Mouse (Mus musculus) gastrocnemius, adult 8-10 months (tissue): ENCODE data around the gene Baiap2l1. TPM values are rescaled to one million over a fixed set of nuclear protein-coding genes. Genes with fewer than 3 reads are reported as not detected.
"Not testable (repeated sequence)": the region's sequence is repeated elsewhere in the genome, so short reads cannot be mapped to it uniquely, and the experiment has no call there.

Source experiments
- DNase-seq, 2 experiments: peaks; one replicate each; pipeline ENCODE4 v3.0.0; 2022; ENCODE audit warnings: low spot score in 2 of 2
- total RNA-seq, 4 experiments: library from RNA; stranded (reverse); gene quantifications; 2 replicates each; pipeline ENCODE4 v1.2.4; 2022

Baiap2l1 gene
- under 1 TPM; 0.27 to 0.48 (median 0.37) TPM for total RNA-seq

DNA sequence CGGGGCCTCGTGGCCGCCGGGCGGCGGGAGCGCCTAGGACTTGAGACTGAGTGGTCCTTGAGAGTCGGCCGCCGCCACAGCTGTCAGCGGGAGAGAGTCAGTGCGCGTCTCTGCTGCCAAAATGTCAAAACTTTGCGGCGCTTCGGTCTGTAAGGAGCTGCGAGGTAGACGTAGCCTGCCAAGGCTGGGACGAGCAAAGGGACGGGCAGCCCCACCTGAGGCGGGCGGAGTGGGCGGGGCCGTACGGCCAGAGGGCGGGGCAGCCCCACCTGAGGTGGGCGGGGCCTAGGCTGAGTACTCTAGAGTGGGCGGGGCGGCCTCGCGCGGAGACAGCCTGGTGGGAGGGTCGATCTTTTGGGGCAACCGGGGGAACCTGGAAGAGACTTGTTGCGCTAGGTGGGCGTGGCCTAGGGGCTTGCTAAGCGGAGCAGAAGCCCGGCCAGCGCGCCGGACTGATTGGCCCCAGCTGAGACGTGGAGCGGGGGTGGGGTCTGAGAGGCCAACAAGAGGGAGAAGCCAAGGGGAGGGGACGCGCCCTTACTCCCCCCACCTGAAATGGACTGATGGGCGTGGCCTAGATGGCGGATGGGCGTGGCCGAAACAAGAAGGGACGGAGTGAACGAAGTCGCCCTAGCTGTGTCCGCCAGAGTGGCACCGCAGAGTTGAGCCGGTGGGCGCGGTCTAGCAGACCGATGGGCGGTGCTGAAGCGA, at the start of gene Baiap2l1:
Gene Baiap2l1, minus strand, starts transcription at position 232 of the 711 bp plus-strand sequence.
- peak; percentile 65 to 80 for DNase-seq

DNA sequence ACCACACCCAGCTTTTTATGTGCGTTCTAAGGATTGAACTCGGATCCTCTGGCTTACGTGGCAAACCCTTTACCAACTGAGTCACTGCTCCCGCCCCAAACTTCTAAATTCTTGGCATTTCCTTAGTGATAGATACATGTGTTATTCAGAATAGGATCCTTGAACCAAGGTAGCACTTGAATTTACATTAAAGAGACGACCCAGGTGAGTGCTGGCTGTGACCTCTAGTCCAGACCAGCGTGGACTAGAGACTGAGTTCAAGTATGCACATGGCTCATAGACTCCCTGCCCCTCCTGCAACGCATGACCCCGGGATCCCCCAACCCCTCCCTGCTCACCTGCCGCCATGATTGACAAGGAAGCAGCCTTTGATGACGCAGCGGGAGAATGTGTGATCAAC, 48.3 kb upstream of the Baiap2l1 start:
- DNase-seq: no peak

DNA sequence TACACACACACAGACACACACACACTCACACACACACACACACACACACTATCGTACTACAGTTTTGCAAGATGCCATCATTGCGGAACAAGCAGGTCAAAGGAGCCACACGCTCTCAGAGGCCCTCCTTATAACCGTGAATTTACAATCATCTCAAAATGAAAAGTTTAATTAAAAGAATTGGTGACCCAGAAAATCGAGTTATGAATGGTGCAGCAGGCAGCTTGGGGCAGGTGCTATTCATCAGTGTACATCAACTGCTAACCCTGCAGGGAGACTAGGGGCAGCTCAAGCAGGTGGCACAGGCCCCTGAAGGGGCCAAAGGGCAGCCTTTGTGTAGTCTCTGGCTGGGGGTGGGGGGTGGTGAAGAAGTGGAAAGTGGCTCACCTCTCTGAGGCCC, 42.9 kb upstream of the Baiap2l1 start:
- no peak for DNase-seq

DNA sequence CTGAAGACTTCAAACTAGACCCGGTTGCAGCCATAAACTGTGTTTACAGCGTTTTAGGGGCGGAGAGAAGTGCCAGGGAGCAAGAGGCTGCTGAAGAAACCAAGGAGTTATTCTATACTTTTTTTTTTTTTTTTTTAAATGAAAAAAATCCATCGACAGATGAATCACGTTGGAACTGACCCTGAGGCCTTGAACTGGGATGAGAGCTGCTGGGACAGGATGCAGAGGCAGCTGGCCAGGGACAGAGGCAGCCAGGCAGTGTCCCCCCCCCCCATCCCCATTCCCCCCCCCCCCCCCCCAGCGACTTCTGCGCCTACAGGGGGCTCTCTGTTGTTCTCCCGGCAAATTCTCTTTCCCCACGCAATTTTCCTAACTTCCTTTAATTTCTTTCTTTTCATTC, 39.7 kb upstream of the Baiap2l1 start:
- no peak for DNase-seq

DNA sequence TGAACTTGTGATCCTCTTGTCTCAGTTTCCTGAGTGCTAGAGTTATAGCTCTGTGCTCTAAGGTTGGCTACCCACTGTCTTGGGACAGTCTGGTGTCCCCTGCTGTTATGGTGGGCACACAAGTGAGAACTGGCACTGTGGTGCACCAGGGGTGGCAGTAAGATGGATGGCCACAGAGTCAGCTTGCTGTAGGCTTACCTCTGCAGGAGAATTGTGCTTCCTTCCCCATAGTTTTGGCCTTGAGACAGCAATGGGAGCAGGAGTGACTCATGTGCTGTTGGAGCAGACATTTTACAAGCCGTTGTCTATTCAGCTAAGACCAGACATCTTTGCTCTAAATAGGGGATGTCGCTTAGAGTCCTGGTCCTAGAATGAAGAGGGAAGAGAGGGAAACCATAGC, 36.2 kb upstream of the Baiap2l1 start:
- DNase-seq: no peak

DNA sequence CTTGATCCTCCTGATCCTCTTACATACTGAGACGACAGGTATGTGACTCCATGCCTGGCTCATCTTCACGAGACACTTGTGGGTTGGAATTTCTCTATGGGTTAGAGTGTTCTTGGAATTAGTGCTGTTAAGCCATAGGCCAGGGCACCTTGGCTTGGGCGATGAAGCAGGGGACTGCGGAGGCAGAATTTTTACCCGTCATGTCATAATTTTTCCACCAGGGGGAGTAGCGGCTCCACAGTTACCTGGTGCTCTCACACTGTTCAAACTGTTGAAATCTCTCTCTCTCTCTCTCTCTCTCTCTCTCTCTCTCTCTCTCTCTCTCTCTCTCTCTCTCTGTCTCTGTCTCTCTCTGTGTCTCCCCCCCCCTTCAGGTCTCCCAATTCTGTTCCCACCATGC, 29.9 kb upstream of the Baiap2l1 start:
- DNase-seq: no peak

DNA sequence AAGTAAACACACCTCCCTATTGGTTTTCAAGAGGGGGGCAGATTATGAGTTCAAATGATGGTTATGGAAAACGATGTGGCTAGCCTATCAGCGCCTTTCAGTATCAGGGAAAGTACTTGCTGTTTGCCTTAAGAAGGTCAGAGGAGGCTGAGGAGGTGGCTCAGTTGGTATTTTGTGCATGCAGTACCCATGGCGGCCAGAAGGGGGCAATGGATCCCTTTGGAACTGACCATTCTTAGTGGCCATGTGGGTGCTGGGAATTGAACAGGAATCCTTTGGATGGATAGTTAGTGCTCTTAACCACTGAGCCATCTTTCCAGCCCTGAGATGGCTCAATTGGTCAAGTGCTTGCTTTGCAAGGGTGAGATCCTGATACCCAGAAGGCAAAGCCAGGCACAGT, 26.0 kb upstream of the Baiap2l1 start:
- no peak for DNase-seq

DNA sequence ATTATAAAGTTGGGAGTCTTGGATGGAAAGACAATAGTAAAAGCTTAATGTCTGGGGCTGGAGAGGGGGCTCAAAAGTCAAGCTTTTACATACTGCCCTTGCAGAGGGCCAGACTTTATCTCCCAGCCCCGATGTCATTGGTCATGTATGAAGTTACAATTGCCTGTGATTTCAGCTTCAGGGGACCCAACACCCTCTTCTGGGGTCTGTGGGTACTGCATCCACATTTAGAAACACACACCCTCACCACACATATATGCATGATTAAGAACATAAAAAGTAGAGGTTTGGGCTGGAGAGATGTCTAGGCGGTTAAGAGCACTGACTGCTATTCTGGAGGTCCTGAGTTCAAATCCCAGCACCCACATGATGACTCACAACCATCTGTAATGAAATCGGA, 23.9 kb upstream of the Baiap2l1 start:
- no peak for DNase-seq

DNA sequence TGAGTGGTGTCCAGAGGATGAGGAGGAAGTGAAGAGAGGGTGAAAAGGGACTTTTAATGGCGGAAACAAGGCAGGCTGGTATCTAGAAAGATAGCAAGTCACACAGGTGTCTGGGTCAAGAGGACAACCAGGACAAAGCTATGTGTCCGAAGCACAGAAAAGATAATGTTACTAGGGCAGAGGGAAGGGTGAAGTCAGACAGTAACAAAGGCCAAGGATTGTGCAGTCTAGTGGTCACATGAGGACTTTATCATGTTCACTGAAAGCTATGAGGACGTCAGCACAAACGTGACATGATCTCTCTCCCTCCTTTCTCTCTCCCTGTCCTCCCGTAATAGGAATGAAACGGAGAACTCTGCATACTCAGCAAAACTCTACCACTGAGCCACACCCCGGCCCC, 22.8 kb upstream of the Baiap2l1 start:
- no peak for DNase-seq

DNA sequence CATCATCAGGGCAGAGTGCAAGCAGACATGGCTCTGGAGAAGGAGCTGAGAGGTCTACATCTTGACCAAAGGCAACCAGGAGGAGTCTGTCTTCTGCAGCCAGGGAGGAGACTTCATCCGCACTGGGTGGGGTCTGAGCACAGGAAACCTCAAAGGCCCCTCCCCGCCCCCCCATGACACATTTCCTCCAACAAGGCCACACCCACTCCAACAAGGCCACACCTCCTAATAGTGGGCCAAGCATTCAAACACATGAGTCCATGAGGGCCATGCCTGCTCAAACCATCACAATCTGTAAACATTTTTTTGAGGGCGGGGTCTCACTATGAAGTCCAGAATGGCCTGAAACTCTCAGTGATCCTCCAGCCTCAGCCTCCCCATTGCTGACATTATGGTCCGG, 21.5 kb upstream of the Baiap2l1 start:
- no peak for DNase-seq

DNA sequence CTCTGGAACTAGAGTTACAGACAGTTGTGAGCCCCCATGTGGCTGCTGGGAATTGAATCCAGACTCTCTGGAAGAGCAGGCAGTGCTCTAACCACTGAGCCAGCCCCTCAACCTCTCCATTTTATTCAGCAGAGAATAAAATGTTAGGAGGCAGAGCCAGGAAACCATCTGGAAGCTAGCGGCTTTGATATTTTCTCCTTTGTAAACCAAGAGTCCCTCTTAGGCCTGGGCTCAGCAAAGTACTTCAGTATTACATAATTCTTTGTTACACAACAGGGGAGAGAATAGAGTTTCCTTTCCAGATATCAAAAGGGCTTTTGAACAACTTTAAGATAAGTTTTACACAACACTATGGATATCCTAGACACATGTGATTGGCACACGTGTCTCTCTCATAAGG, 15.0 kb upstream of the Baiap2l1 start:
- DNase-seq: no peak

DNA sequence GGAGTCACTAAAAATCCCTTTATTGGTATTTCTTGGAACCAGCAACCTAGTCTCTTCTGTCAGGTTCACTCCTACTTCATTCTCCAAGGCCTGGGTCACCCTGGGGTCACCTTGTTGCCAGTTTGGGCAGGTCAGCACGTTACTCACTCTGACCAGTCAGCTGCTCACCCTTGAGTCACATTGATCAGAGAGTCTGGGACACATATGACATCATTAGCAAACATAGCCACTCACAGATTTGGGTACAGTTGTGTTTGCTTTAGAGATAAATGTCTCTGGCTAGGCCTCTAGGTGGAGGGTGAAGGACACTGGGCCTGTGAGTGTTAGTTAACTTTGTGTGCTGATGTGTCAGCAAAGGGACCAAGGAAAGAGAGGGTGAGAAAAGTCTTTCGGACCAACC, 14.3 kb upstream of the Baiap2l1 start:
- DNase-seq: no peak

DNA sequence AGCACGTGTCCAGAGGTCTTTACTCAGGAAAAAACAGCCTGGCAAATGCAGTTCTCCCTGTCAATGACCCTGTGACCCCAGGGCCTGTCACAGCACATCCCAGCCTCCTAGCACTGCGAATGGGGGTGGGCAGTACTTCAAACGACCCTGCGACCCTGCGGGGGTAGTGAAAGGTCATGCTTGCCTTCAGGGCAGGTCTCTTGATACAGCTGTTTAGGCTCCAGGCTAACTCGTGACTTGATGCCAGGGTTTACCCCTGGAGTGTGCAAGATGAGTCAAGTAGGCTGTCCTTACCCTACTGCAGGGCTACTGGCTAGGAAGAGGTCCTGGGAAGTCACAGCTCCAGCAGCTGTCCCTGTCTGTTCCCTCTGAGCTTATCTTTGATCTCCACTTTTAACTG, 13.1 kb upstream of the Baiap2l1 start:
- no peak for DNase-seq

DNA sequence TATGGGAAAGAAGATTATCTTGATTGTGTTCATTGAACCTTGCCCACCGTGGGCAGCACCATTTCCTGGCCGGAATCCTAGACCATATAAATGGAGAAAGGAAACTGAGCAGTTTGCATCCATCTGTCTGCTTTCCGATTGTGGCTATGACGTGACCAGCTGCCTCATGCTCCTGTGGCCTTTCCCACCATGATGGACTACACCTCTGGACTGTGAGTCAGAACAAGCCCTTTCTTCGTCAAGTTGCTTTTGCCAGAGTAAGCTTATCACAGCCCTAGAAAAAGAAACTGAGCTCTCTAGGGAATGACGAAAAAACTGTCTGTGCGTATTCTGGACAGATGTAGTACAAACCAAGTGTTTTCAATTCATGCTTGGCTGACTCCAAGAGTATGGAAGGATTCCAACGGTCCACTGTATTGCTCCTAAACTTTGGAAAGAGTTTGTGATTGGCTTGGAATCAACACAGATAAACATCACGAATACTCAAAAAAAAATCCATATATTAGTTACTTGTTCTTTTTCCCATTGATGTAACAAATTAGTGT, 10.8 kb upstream of the Baiap2l1 start:
- no peak for DNase-seq

DNA sequence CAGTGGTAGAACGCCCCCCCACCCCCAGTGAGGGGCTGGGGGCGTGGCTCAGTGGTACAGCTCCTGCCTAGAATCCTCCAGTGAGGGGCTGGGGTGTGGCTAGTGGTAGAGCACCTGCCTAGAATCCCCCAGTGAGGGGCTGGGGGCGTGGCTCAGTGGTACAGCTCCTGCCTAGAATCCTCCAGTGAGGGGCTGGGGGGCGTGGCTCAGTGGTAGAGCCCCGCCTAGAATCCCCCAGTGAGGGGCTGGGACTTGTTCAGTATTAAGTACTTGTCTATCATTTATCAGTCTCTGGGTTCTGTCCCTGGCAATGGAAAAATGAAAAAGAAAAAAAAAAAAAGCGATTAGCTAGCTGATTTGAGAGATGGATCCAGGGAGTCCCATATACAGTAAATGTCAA, 8.6 kb upstream of the Baiap2l1 start:
- DNase-seq: not testable (repeated sequence)

DNA sequence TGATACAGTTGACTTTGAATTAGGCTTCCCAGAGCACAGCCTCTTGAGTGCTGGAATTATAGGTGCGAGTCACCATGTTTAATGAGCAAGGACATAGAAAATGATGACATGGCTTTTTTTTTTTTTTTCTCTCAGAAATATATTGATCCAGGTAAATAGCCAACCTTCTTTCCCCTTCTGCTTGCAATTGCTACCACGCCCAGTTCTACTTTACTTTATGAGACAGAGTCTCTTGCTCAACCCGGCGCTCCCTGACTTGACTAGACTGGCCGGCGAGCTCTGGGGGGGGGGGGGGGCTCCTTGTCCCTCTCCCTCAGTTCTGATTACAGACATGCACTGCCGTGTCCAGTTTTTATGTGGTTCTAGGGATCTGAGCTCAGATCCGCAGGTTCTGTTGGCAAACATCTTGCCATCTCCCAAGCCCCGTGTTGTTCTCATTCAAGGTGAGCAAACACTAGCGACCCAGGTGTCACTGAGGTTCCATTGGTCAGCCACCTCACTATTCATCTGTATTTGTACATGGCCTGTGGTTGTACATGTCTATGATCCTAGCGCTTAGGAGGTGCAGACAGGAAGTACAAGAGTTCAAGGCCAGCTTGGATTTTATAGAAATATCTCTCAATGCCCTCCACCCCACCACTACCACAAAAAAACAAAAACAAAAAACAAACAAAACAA, 6.9 kb upstream of the Baiap2l1 start:
- no peak for DNase-seq

DNA sequence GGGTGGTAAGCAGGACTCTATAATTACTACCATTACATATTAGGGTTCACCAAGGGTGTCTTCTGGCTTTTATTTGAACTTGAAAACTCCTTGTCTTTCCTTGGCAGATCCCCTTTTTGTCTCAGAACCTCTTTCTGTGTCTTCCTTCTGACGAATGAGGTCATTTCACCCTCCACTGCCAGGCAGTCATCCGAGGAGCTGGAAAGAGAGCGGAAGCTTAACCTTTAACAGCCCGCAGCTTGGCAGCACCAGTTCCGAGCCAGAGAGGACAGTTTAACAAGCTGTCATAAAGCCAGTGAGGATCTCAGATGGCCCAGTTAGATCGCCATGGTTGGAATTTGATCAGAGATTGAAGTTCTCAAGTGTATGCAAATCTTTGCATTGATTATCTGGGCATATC, 2.4 kb upstream of the Baiap2l1 start:
- peak in 1 of 2 experiments; percentile 13 for DNase-seq

DNA sequence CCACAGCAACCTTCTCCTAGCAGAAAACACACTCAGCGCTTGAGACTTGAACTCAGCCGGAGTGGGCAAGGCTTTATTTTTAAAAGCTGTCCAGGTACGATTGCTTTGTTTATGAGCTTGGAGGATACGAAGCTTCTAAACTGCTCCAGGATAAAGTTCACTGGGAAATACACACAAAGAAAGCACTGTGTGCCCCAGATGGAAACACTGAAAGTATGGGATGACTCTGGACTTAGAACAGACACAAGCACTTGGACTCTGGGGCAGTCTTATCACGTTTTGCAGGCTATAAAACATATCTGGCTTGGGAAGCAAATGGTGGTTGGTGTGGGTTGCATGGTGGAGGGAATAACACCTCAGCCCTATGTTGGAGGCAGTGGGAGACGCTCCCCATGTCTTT, 2.0 kb upstream of the Baiap2l1 start:
- no peak for DNase-seq

DNA sequence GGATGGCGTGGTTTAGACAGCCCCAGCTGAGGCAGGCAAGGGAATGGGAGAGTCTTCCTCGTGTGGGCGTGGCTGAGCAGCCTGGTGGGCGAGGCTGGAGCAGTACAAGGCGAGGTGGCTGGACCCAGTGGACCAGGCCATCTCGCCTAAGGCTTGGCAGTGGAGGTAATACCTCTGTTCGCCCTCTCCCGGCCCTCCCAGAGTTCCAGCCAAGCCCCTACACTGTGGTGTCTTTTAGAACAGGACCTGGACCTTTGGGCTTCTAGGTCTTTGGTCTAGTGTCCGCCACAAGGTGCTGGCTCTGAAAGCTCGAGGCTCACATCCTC, 643 bp upstream of the Baiap2l1 start:
- DNase-seq: no peak

DNA sequence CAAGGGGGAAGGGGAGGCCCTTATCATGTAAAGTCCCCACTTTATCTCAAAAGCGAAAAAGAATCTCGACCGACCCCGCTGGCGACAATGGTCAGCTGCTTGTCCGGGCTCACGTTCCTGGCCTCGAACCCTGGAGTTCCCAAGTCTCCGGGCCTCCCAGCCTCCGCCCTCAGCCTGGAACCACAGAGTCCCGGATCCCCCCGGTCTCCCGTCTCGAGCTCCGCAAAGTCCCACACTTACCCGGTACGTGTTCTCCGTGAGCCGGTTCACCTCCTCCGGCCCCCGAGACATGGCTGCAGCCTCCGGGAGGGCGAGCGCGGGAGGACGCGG, 396 bp downstream of the Baiap2l1 start:
- DNase-seq: peak in 1 of 2 experiments; percentile 42

DNA sequence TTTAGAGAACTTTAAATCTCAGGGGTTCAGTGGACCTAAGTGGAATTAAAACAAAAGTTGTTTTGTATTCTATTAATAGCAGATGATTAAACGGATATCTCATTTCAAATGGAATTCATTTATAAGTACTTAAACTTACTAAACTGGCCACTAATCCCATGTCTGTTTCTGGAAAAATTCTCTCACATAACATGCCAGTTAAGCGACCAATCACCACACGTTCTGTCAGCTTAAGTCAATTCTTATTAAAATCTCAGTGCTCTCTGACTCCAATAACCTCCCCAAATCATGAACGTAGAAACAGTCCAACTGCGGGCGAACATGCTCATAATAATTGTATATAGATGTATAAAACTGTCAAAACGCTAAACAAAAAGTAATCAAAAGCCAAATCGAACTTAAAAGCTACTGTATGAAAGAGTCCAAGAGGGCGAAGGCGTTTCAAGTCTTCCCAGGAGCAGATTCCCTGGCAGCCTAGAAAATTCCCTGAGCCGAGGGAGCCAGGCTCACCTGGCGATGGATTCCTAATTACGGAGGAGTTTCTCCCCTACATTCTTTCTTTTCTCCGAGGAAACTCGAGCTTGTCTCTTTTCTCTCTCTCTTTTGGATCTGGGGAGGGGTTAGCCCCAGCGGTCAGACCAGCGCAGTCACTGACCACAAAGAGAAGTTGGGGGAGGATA, 996 bp downstream of the Baiap2l1 start:
- no peak for DNase-seq

DNA sequence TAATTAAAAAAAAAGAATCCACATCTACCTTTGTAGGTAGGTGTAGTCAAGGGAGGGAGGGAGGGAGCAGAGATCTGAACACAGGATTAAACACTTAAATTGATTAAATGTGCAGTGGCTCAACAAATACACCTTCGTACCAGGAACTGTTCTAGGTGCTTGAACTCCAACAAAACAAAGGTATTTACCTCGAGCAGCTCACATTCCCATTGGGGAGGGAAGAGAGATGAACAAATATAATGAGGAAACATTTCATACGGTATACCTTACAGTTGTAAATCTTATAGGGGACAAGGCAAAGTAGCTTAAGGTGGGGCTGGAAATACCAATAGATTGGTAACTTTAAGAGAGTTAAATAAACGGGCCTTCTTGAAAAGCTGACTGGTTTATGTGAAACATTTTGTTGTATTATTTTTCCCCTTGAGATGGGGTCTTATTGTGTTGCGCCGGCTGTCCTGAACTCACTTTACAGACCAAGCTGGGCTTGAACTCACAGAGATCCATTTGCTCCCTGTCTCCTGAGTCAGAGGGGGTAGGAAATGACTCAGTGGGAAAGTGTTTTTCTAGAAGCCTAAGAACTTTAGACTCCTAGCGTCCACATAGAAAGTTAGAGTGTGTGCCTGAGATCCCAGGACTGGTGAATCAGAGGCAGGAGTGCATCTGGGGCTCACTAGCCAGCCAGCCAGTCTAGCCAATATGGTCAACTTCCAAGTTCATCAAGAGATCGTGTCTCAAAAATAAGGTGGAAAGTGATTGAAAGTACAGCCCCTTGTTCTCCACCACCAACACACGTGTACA, 5.5 kb downstream of the Baiap2l1 start:
- DNase-seq: no peak
